Mouse (Mus musculus): ENCODE results near the gene Mccc2.

GRCm38 (mm10) chr13:99899670-99900556, 115.5 kb downstream of the Mccc2 start:
- TF ChIP-seq POLR2A (IDR thresholded peaks at IDR 0.05; ENCODE audit: low read depth, low read length) (no peak), CTCF (IDR thresholded peaks at IDR 0.05; ENCODE audit: borderline replicate concordance, insufficient read depth, low read length) (no peak)
